Mouse (Mus musculus) CH12.LX (cell line): ENCODE results near the gene Tmem19. TPM values are rescaled to one million over a fixed set of nuclear protein-coding genes. Genes with fewer than 3 reads are reported as not detected.

Experiments used
- DNase-seq: peaks from one replicate; pipeline ENCODE4 v3.0.0-alpha.2; 2013; ENCODE audit errors: extremely low read depth
- H3K27ac ChIP-seq: 2 replicates; pipeline ENCODE4 v1.5.1; 2012; ENCODE audit warnings: low read depth, mild to moderate bottlenecking, control low read depth, moderate library complexity; ENCODE audit not compliant: insufficient read depth
- H3K27me3 ChIP-seq: replicated peaks from 2 replicates; pipeline ENCODE3; 2012; ENCODE audit warnings: inconsistent platforms
- H3K36me3 ChIP-seq, 2 experiments: replicated peaks in 1 of 2; 2 replicates each; pipeline versions ENCODE3 to v1.6.1; 2012; ENCODE audit warnings: inconsistent platforms in 1 of 2, low read length in 1 of 2, mild to moderate bottlenecking in 1 of 2, mixed read lengths in 1 of 2, moderate library complexity in 1 of 2; ENCODE audit not compliant: control insufficient read depth in 1 of 2, insufficient read depth in 1 of 2
- H3K4me1 ChIP-seq, 2 experiments: 2 replicates each; pipeline ENCODE4 v1.6.1; 2012; ENCODE audit warnings: inconsistent platforms in 1 of 2, moderate library complexity in 1 of 2; ENCODE audit not compliant: insufficient read depth in 2 of 2, control insufficient read depth in 1 of 2
- H3K4me2 ChIP-seq: 2 replicates; pipeline ENCODE4 v1.6.1; 2012; ENCODE audit warnings: low read depth, mild to moderate bottlenecking, control low read depth; ENCODE audit not compliant: poor library complexity, insufficient read depth, severe bottlenecking
- H3K4me3 ChIP-seq, 3 experiments: fragments of 150-350 bp in 1 of 3; sonication (generic) in 1 of 3; replicated peaks in 1 of 3; 2 replicates each; pipeline versions ENCODE3 to v1.5.1; 2011 to 2012; ENCODE audit warnings: low read depth in 2 of 3, low read length in 2 of 3, mild to moderate bottlenecking in 2 of 3, moderate library complexity in 2 of 3, control low read depth in 1 of 3, improper control_type of control experiment in 1 of 3, inconsistent platforms in 1 of 3, mixed read lengths in 1 of 3; ENCODE audit not compliant: poor library complexity in 1 of 3
- H3K79me2 ChIP-seq: replicated peaks from 2 replicates; pipeline ENCODE4 v1.6.1; 2012; ENCODE audit warnings: mild to moderate bottlenecking, moderate library complexity; ENCODE audit not compliant: control insufficient read depth, poor library complexity, insufficient read depth, severe bottlenecking; ENCODE audit errors: extremely low read depth
- H3K9ac ChIP-seq: 2 replicates; pipeline ENCODE4 v1.6.1; 2012; ENCODE audit warnings: low read depth, mild to moderate bottlenecking, control low read depth, moderate library complexity; ENCODE audit not compliant: insufficient read depth
- H3K9me3 ChIP-seq: replicated peaks from 2 replicates; pipeline ENCODE3; 2012; ENCODE audit warnings: low read length, inconsistent platforms, mixed read lengths
- BHLHE40 ChIP-seq: IDR thresholded peaks from 2 replicates; pipeline ENCODE4 v1.6.1; 2011; ENCODE audit warnings: mild to moderate bottlenecking, low read depth, low read length, improper control_type of control experiment
- CHD1 ChIP-seq: IDR thresholded peaks from 2 replicates; pipeline ENCODE4 v1.6.1; 2012; ENCODE audit warnings: low read depth, low read length, improper control_type of control experiment, inconsistent platforms
- CHD2 ChIP-seq: IDR thresholded peaks from 2 replicates; pipeline ENCODE4 v1.6.1; 2011; ENCODE audit warnings: low read length, improper control_type of control experiment
- CTCF ChIP-seq, 2 experiments: IDR thresholded peaks in 1 of 2; conservative IDR thresholded peaks in 1 of 2; 2 replicates each; pipeline ENCODE4 v1.5.1; 2011 to 2012; ENCODE audit warnings: low read depth in 2 of 2, low read length in 2 of 2, improper control_type of control experiment in 1 of 2, inconsistent platforms in 1 of 2, mild to moderate bottlenecking in 1 of 2, moderate library complexity in 1 of 2
- E2F4 ChIP-seq: IDR thresholded peaks from 2 replicates; pipeline ENCODE4 v1.6.1; 2011; ENCODE audit warnings: low read depth, low read length, improper control_type of control experiment; ENCODE audit not compliant: insufficient replicate concordance
- EP300 ChIP-seq: IDR thresholded peaks from 2 replicates; pipeline ENCODE4 v1.6.1; 2011; ENCODE audit warnings: low read length, improper control_type of control experiment
- ETS1 ChIP-seq: conservative IDR thresholded peaks from 2 replicates; pipeline ENCODE4 v1.6.1; 2012; ENCODE audit warnings: low read depth, mild to moderate bottlenecking, inconsistent platforms, low read length, improper control_type of control experiment, moderate library complexity
- GABPA ChIP-seq: IDR thresholded peaks from 2 replicates; pipeline ENCODE4 v1.6.1; 2012; ENCODE audit warnings: low read depth, low read length, improper control_type of control experiment, inconsistent platforms; ENCODE audit not compliant: insufficient replicate concordance
- IRF4 ChIP-seq: IDR thresholded peaks from 2 replicates; pipeline ENCODE4 v1.6.1; 2014; ENCODE audit warnings: low read depth, mild to moderate bottlenecking, inconsistent platforms, low read length, improper control_type of control experiment
- JUND ChIP-seq: conservative IDR thresholded peaks from 2 replicates; pipeline ENCODE4 v1.6.1; 2011; ENCODE audit warnings: low read depth, low read length, improper control_type of control experiment
- MAX ChIP-seq: IDR thresholded peaks from 2 replicates; pipeline ENCODE4 v1.6.1; 2011; ENCODE audit warnings: low read length, improper control_type of control experiment
- MAZ ChIP-seq: IDR thresholded peaks from 2 replicates; pipeline ENCODE4 v1.6.1; 2012; ENCODE audit warnings: low read depth, mild to moderate bottlenecking, inconsistent platforms, low read length, improper control_type of control experiment, moderate library complexity
- MXI1 ChIP-seq: IDR thresholded peaks from 2 replicates; pipeline ENCODE4 v1.6.1; 2011; ENCODE audit warnings: mild to moderate bottlenecking, low read depth, low read length, improper control_type of control experiment
- POLR2AphosphoS2 ChIP-seq: IDR thresholded peaks from 2 replicates; pipeline ENCODE4 v1.6.1; 2011; ENCODE audit warnings: low read depth, low read length, improper control_type of control experiment
- RAD21 ChIP-seq: IDR thresholded peaks from 2 replicates; pipeline ENCODE4 v1.6.1; 2011; ENCODE audit warnings: low read depth, mild to moderate bottlenecking, low read length, improper control_type of control experiment, moderate library complexity
- SIN3A ChIP-seq: IDR thresholded peaks from 2 replicates; pipeline ENCODE4 v1.6.1; 2012; ENCODE audit warnings: low read length, improper control_type of control experiment, inconsistent platforms
- SMC3 ChIP-seq: IDR thresholded peaks from 2 replicates; pipeline ENCODE4 v1.6.1; 2011; ENCODE audit warnings: low read depth, low read length, improper control_type of control experiment
- TCF12 ChIP-seq: IDR thresholded peaks from 2 replicates; pipeline ENCODE4 v1.6.1; 2014; ENCODE audit warnings: low read depth, mild to moderate bottlenecking, inconsistent platforms, low read length, improper control_type of control experiment
- UBTF ChIP-seq: IDR thresholded peaks from 2 replicates; pipeline ENCODE4 v1.6.1; 2012; ENCODE audit warnings: low read depth, mild to moderate bottlenecking, inconsistent platforms, low read length, improper control_type of control experiment, moderate library complexity
- USF1 ChIP-seq: IDR thresholded peaks from 2 replicates; pipeline ENCODE4 v1.6.1; 2014; ENCODE audit warnings: low read depth, mild to moderate bottlenecking, inconsistent platforms, low read length, improper control_type of control experiment
- USF2 ChIP-seq: conservative IDR thresholded peaks from 2 replicates; pipeline ENCODE4 v1.6.1; 2011; ENCODE audit warnings: low read depth, low read length, improper control_type of control experiment
- ZMIZ1 ChIP-seq: IDR thresholded peaks from 2 replicates; pipeline ENCODE4 v1.6.1; 2012; ENCODE audit warnings: low read depth, mild to moderate bottlenecking, inconsistent platforms, low read length, improper control_type of control experiment
- ZNF384 ChIP-seq: IDR thresholded peaks from 2 replicates; pipeline ENCODE4 v1.6.1; 2012; ENCODE audit warnings: low read depth, low read length, improper control_type of control experiment, inconsistent platforms
- dilution Hi-C: fragments of 300-500 bp; cut with MboI; formaldehyde crosslinking; loops from 2 replicates; pipeline ENCODE4 v1.14.3; 2020; ENCODE audit warnings: low sequenced_read_pairs; ENCODE audit not compliant: extremely low pct_unique_long_range_greater_than_20kb, extremely low pct_ligation_motif_present
- in situ Hi-C: fragments of 300-500 bp; cut with MboI; formaldehyde crosslinking; loops from 3 replicates; pipeline ENCODE4 v1.14.3; 2019; ENCODE audit warnings: low sequenced_read_pairs, low pct_ligation_motif_present, low pct_unique_long_range_greater_than_20kb, mixed read lengths
- polyA plus RNA-seq: library from polyadenylated mRNA; unstranded; fragments of >175 nt; gene quantifications from 2 replicates; pipeline ENCODE4 v1.2.1, GENCODE M21; 2012; ENCODE audit warnings: low read depth; ENCODE audit not compliant: insufficient read length
- total RNA-seq, 2 experiments: library from RNA; depleted of rRNA; stranded (reverse); fragments of 300-350 nt in 1 of 2; fragments of >200 nt in 1 of 2; gene quantifications; 2 replicates each; pipeline ENCODE4 v1.2.3; 2012 to 2014

Gene Tmem19
- total and polyA plus RNA-seq, 3 experiments, result 25.7 to 29.3 (median 26.0) TPM

GRCm38 (mm10) chr10:115362623-115362964 is 293 bp upstream of the Tmem19 start:
- dilution Hi-C loops (no loop called here), in situ Hi-C loops (no loop called here)
- H3K4me1 ChIP-seq, result peaks cover 23 to 51% of the 10 kb centered on the region in 2 experiments
- H3K4me3 ChIP-seq, result peak overlapping the region; percentile 46 to 63 (median 54)
- no peak for DNase-seq
- peak overlapping the region; percentile 71 for H3K4me2 ChIP-seq
- H3K9me3 ChIP-seq, result no peaks in the 10 kb centered on the region
- peak overlapping the region; percentile 73 for H3K9ac ChIP-seq
- peak overlapping the region; percentile 83 for H3K27ac ChIP-seq
- peaks cover 2 to 11% of the 10 kb centered on the region in 2 experiments for H3K36me3 ChIP-seq
- no peaks in the 10 kb centered on the region for H3K27me3 ChIP-seq
- TF ChIP-seq MXI1, result no peak; the same call in 1 of the 2 replicates
- H3K79me2 ChIP-seq, result peaks cover 10% of the 10 kb centered on the region; the same call in 1 of the 2 replicates

GRCm38 (mm10) chr10:115359066-115359465 is 3.2 kb downstream of the Tmem19 start:
- H3K9me3 ChIP-seq, result no peaks in the 10 kb centered on the region
- 0 out of 2 replicates have a peak overlapping the region, but pooled peaks have one; percentile 40 for H3K27ac ChIP-seq
- H3K4me3 ChIP-seq, result no peak overlapping the region
- H3K4me1 ChIP-seq, result peaks cover 12 to 34% of the 10 kb centered on the region in 2 experiments
- DNase-seq, result no peak
- H3K4me2 ChIP-seq, result no peak overlapping the region
- H3K79me2 ChIP-seq, result peaks cover 10% of the 10 kb centered on the region; the same call in 1 of the 2 replicates
- TF ChIP-seq SIN3A, result no peak
- no peak for TF ChIP-seq E2F4
- TF ChIP-seq MAZ, result no peak
- no peak for TF ChIP-seq UBTF
- TF ChIP-seq CTCF (conservative IDR thresholded peaks at IDR 0.05 in 1 of 2, IDR thresholded peaks at IDR 0.05 in 1 of 2; ENCODE audit: low read depth in 2 of 2, low read length in 2 of 2), result peak in 1 of 2 experiments; percentile 28; a peak in 1 of 4 replicates
- TF ChIP-seq RAD21, result no peak; the same call in 1 of the 2 replicates
- TF ChIP-seq ZNF384, result no peak
- 0 out of 2 replicates have a peak, but pooled peaks have one; percentile 10 for TF ChIP-seq SMC3
- no peak for TF ChIP-seq IRF4
- in situ Hi-C loops, result no loop called here
- H3K27me3 ChIP-seq, result no peaks in the 10 kb centered on the region
- peaks cover 20 to 39% of the 10 kb centered on the region in 2 experiments for H3K36me3 ChIP-seq
- no peak overlapping the region for H3K9ac ChIP-seq
- dilution Hi-C loops, result no loop called here

- TF ChIP-seq SMC3 (no peak), BHLHE40 (no peak), SIN3A (no peak), ETS1 (no peak), USF1 (no peak), JUND (no peak), CHD1 (no peak), USF2 (no peak), MAX (no peak), GABPA (no peak), CTCF (conservative IDR thresholded peaks at IDR 0.05 in 1 of 2, IDR thresholded peaks at IDR 0.05 in 1 of 2; ENCODE audit: low read depth in 2 of 2, low read length in 2 of 2) (no peak), ZMIZ1 (no peak), UBTF (no peak), TCF12 (no peak), MAZ (no peak), POLR2AphosphoS2 (no peak), CHD2 (no peak), EP300 (no peak)
- no peaks in the 10 kb centered on the region for H3K9me3 ChIP-seq
- peaks cover 10% of the 10 kb centered on the region; the same call in 1 of the 2 replicates for H3K79me2 ChIP-seq
- H3K27ac ChIP-seq, result no peak overlapping the region
- no peaks in the 10 kb centered on the region for H3K27me3 ChIP-seq
- H3K36me3 ChIP-seq, result peaks cover 20 to 39% of the 10 kb centered on the region in 2 experiments
- dilution Hi-C loops, result no loop called here
- no peak overlapping the region for H3K4me2 ChIP-seq
- in situ Hi-C loops, result no loop called here
- DNase-seq, result no peak
- H3K4me1 ChIP-seq, result peaks cover 6 to 27% of the 10 kb centered on the region in 2 experiments
- H3K9ac ChIP-seq, result no peak overlapping the region
- H3K4me3 ChIP-seq, result no peak overlapping the region
Observed at GRCm38 (mm10) chr10:115358216-115358919, 3.9 kb downstream of the Tmem19 start.
